Mouse (Mus musculus) neural tube, embryonic 13.5 days (tissue): ENCODE data around the gene Fam32a. TPM values are rescaled to one million over a fixed set of nuclear protein-coding genes. Genes with fewer than 3 reads are reported as not detected.

Experiments used
- ATAC-seq: fragments of 200-750 bp; cut with Nextera tagmentation; 2 replicates; pipeline ENCODE4 v1.8.0; 2017; ENCODE audit warnings: low read depth, mild to moderate bottlenecking, moderate TSS enrichment, moderate library complexity
- H3K27ac ChIP-seq: fragments of 300-500 bp; sonication (generic); replicated peaks from 2 replicates; pipeline ENCODE4 v1.5.1; 2015; ENCODE audit warnings: moderate library complexity, mild to moderate bottlenecking, inconsistent platforms
- H3K27me3 ChIP-seq: fragments of 300-500 bp; sonication (generic); 2 replicates; pipeline ENCODE4 v1.6.1; 2015; ENCODE audit warnings: mild to moderate bottlenecking, inconsistent platforms
- H3K36me3 ChIP-seq: fragments of 300-500 bp; sonication (generic); 2 replicates; pipeline ENCODE4 v1.6.1; 2015; ENCODE audit warnings: mild to moderate bottlenecking, inconsistent platforms
- H3K4me1 ChIP-seq: fragments of 300-500 bp; sonication (generic); replicated peaks from 2 replicates; pipeline ENCODE4 v1.6.1; 2015; ENCODE audit warnings: inconsistent platforms
- H3K4me2 ChIP-seq: fragments of 300-500 bp; sonication (generic); 2 replicates; pipeline ENCODE4 v1.6.1; 2015; ENCODE audit warnings: inconsistent platforms, mild to moderate bottlenecking, moderate library complexity
- H3K4me3 ChIP-seq: fragments of 300-500 bp; sonication (generic); 2 replicates; pipeline ENCODE4 v1.5.1; 2015; ENCODE audit warnings: mild to moderate bottlenecking, inconsistent platforms
- H3K9ac ChIP-seq: fragments of 300-500 bp; sonication (generic); 2 replicates; pipeline ENCODE4 v1.6.1; 2015; ENCODE audit warnings: moderate library complexity, mild to moderate bottlenecking, inconsistent platforms
- H3K9me3 ChIP-seq: fragments of 300-500 bp; sonication (generic); 2 replicates; pipeline ENCODE4 v1.6.1; 2016; ENCODE audit warnings: inconsistent platforms
- WGBS: fragments of 180-500 bp; shearing (Covaris S2); methylation state at CpG from one replicate; pipeline ENCODE4 v1.1.7; 2015; 5-methylcytosine and 5-hydroxymethylcytosine counted together
- polyA plus RNA-seq: library from polyadenylated mRNA; unstranded; fragments of >200 nt; fragmentation: Nextera tagmentation; extraction: Ambion mirVana; gene quantifications from 2 replicates; pipeline ENCODE4 v1.2.1, GENCODE M21; 2015

Gene Fam32a
- polyA plus RNA-seq: 93.8 and 96.1 TPM in 2 replicates

- WGBS: 6% methylated on average over 39 of the region's 39 CpGs
- H3K4me3 ChIP-seq: peak within 1 kb of the TSS; percentile 75
- peak; percentile 97 for ATAC-seq
- peaks cover 32% of the 10 kb centered on the region for H3K27me3 ChIP-seq
- H3K27ac ChIP-seq: peak within 1 kb of the TSS; percentile 79
- peaks cover 35% of the 10 kb centered on the region for H3K36me3 ChIP-seq
- peak within 1 kb of the TSS; percentile 80 for H3K9ac ChIP-seq
- H3K9me3 ChIP-seq: no peaks in the 10 kb centered on the region
- peak within 1 kb of the TSS; percentile 90 for H3K4me2 ChIP-seq
- peaks cover 15% of the 10 kb centered on the region for H3K4me1 ChIP-seq
Observed at GRCm38 (mm10) chr8:72219541-72220363, at the start of gene Fam32a. TSS of gene Fam32a (plus strand) at chr8:72219730.

DNA sequence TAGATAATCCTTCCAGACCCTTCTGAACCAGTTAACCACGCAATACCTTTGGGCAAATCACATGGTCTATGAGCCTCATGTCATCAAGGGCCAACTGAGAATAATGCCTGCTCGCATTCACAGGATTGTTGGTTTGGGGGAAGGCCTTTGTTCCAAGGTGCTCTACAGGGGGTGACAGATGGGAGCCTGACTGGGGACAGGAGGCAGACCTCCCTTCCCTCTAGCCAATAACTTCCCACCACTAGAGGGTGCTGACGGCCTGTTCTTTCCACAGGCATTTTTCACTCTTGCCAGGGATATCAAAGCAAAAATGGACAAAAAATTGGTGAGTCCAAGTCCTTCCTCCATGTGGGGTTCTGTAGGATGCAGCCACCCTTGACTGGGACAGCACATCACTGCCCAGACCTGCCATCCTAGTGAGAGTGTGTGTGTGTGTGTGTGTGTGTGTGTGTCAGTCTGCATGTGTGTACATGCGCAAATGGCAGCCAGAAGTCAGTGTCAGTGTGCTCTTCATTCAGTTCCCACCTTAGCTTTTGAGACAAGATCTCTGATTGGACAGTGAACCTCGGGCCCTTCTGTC lies 42.1 kb upstream of the Fam32a start:
- no peak overlapping the region for H3K4me2 ChIP-seq
- 58% methylated on average over 5 of the region's 5 CpGs for WGBS
- no peaks in the 10 kb centered on the region for H3K4me1 ChIP-seq
- ATAC-seq: peak; percentile 67
- no peaks in the 10 kb centered on the region for H3K9me3 ChIP-seq
- H3K4me3 ChIP-seq: no peak overlapping the region
- no peak overlapping the region for H3K27ac ChIP-seq
- H3K27me3 ChIP-seq: no peaks in the 10 kb centered on the region
- no peak overlapping the region for H3K9ac ChIP-seq
- H3K36me3 ChIP-seq: peaks cover 97% of the 10 kb centered on the region

DNA sequence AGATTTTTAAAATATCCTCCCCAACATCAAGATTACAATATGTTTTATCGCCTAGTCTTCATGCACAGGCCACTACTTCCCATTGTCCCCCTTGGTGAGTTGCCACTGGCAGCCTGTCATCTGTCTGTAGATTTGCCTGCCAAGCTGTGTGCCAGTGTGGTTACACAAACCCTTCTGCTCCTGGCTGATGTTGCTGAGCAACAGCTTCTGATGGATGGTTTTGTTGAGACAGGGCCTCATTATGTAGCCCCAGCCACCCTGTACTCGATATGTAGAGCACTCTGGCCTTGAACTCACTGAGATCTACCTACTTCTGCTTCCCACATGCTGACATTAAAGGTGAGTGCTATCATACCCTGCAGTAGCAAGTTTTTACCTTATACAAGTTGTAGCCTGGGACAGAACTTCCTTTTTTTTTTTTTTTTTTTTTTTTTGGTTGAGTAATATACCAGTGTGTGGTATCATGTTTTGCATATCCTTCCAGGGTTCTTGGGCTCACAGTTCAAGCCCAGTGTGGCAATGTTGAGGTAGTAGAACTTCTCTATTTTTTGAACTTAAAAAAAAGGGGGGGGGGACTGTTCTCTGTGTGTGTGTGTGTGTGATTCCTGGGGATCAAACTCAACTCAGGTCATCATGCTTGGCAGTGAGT lies 35.9 kb upstream of the Fam32a start:
- H3K9me3 ChIP-seq: no peaks in the 10 kb centered on the region
- H3K36me3 ChIP-seq: peaks cover 35% of the 10 kb centered on the region
- H3K27me3 ChIP-seq: no peaks in the 10 kb centered on the region
- ATAC-seq: no peak
- H3K27ac ChIP-seq: no peak overlapping the region
- H3K4me2 ChIP-seq: no peak overlapping the region
- 77% methylated on average over 2 of the region's 2 CpGs for WGBS
- no peaks in the 10 kb centered on the region for H3K4me1 ChIP-seq
- H3K9ac ChIP-seq: no peak overlapping the region
- H3K4me3 ChIP-seq: no peak overlapping the region

DNA sequence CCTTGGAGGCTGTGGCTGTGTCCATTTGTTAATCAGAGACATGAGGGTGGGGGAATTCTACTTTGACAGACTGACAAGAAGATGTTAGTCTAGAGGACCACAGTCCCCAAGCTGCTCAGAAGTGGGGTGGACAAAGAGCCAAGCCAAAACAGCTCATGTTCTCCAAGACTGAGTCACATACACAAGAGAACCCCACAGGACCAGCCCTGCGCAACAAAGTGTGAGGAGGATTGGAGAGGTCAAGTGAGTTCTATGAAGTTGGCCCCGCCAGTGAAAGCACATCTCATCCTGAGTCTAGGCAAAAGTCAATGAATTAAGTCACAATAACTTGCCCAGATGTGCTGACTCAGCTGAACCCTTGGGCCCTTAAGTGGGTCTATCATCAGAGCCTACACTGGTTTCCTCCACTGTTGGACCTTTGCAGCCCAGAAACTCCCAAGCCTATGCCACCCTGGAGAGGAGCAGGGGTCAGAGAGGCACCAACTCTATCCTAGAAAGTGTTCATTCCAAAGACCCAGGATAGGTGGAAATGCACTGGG lies 31.7 kb upstream of the Fam32a start:
- Histone ChIP-seq H3K4me1 (no peaks in the 10 kb centered on the region), H3K27ac (no peak overlapping the region), H3K9ac (no peak overlapping the region), H3K36me3 (no peaks in the 10 kb centered on the region), H3K27me3 (no peaks in the 10 kb centered on the region), H3K9me3 (no peaks in the 10 kb centered on the region), H3K4me3 (no peak overlapping the region), H3K4me2 (no peak overlapping the region)
- no peak for ATAC-seq
- 93% methylated on average over 2 of the region's 2 CpGs for WGBS

GRCm38 (mm10) chr8:72189417-72190214 lies 29.9 kb upstream of the Fam32a start, which contains the start of gene Hsh2d:
TSS of gene Hsh2d (plus strand) at chr8:72189638.
- no peak for ATAC-seq
- Histone ChIP-seq H3K4me1 (no peaks in the 10 kb centered on the region), H3K4me3 (no peak within 1 kb of the TSS), H3K9me3 (no peaks in the 10 kb centered on the region), H3K36me3 (no peaks in the 10 kb centered on the region), H3K27me3 (no peaks in the 10 kb centered on the region), H3K27ac (no peak within 1 kb of the TSS), H3K4me2 (no peak within 1 kb of the TSS), H3K9ac (no peak within 1 kb of the TSS)
- WGBS: 73% methylated on average over 12 of the region's 12 CpGs

DNA sequence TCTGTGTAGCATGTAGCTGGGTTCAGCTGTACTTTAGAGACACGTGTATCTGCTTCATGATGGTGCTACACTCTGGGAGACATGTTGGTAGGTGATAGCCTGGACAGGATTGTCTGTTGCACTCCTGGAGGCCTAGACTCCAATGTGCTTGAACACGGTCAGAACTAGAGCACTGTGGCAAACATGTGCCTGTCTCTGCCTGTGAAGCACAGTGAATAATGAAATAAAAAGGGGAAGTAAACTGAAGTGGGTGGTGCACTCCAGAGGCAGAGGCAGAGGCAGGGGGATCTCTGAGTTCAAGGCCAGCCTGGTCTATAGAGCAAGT lies 29.4 kb upstream of the Fam32a start:
- Histone ChIP-seq H3K4me1 (no peaks in the 10 kb centered on the region), H3K9me3 (no peaks in the 10 kb centered on the region), H3K4me3 (no peak overlapping the region), H3K36me3 (no peaks in the 10 kb centered on the region), H3K9ac (no peak overlapping the region), H3K27me3 (no peaks in the 10 kb centered on the region), H3K27ac (no peak overlapping the region), H3K4me2 (no peak overlapping the region)
- 85% methylated on average over 2 of the region's 2 CpGs for WGBS
- ATAC-seq: no peak

GRCm38 (mm10) chr8:72192065-72192464 lies 27.5 kb upstream of the Fam32a start:
- Histone ChIP-seq H3K4me2 (no peak overlapping the region), H3K36me3 (no peaks in the 10 kb centered on the region), H3K27ac (no peak overlapping the region), H3K9ac (no peak overlapping the region), H3K4me3 (no peak overlapping the region), H3K9me3 (no peaks in the 10 kb centered on the region), H3K27me3 (no peaks in the 10 kb centered on the region), H3K4me1 (no peaks in the 10 kb centered on the region)
- ATAC-seq: no peak

- Histone ChIP-seq H3K9ac (no peak overlapping the region), H3K27ac (no peak overlapping the region), H3K4me3 (no peak overlapping the region), H3K27me3 (no peaks in the 10 kb centered on the region), H3K4me1 (no peaks in the 10 kb centered on the region), H3K36me3 (no peaks in the 10 kb centered on the region), H3K9me3 (peaks cover 18% of the 10 kb centered on the region), H3K4me2 (no peak overlapping the region)
- no peak for ATAC-seq
- 70% methylated on average over 8 of the region's 8 CpGs for WGBS
Observed at GRCm38 (mm10) chr8:72197997-72198396, 21.5 kb upstream of the Fam32a start.

DNA sequence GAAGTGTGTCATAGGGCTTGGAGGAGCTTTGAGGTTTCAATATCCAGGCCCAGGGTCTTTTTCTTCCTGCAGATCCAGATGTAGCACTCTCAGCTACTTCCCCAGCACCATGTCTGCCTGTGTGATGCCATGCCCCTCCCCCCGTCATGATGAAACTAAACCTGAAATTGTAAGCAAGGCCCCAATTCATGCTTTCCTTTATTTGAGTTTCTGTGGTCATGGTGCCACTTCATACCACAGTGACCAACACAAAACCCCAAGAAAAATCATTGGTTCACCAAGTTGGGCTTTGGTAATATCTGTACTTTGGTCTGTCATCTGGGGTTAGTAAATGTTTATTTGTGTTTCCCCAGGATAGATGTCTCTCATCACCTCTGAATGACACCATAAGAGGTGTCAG lies 10.9 kb upstream of the Fam32a start:
- no peaks in the 10 kb centered on the region for H3K4me1 ChIP-seq
- WGBS: 91% methylated on average over 1 of the region's 1 CpGs
- no peak overlapping the region for H3K4me2 ChIP-seq
- ATAC-seq: no peak
- H3K9ac ChIP-seq: no peak overlapping the region
- H3K9me3 ChIP-seq: peaks cover 12% of the 10 kb centered on the region; the same call in 1 of the 2 replicates
- H3K36me3 ChIP-seq: no peaks in the 10 kb centered on the region
- H3K27ac ChIP-seq: no peak overlapping the region
- H3K27me3 ChIP-seq: no peaks in the 10 kb centered on the region
- no peak overlapping the region for H3K4me3 ChIP-seq

DNA sequence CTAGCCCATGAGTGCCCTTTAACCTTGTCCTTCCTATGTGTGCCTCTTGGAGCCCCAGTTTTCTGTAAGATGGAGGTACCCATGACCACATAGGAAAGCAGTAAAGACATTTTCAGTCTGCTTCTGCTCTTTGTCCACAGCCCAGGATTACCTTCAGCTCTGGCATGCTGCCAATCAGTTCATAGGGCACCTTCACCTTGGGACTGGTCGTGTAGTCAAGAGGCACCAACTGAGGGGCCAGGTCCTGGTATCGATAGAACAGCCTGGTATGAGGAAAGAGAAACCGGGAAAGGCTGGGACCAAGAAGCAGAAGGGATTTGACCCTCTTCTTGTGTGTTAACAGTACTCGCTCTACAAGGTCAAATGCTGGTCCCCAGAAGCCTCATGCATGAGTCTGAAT lies 9.3 kb upstream of the Fam32a start:
- 83% methylated on average over 4 of the region's 4 CpGs for WGBS

DNA sequence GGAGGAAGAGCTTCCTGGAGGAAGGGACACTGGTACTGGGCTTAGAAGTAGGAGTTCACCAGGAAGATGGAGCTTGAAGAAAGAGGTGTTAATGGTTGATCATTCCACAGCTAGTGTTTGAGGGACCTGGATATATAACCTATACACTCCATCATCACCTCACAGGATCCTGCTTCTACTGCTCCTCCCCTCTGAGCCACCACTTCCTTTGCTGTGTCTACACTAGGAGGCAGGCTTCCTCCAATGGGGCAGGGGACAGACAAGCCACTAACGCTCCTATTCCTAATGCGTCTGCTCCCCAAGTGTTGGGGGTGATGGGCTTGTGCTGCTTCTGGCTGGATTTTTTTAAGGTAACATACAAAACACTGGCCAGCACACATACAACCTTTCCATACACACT lies 8.8 kb upstream of the Fam32a start:
- Histone ChIP-seq H3K27me3 (peaks cover 14% of the 10 kb centered on the region), H3K4me3 (no peak overlapping the region), H3K9me3 (no peaks in the 10 kb centered on the region), H3K4me2 (no peak overlapping the region), H3K36me3 (no peaks in the 10 kb centered on the region), H3K27ac (no peak overlapping the region), H3K9ac (no peak overlapping the region), H3K4me1 (no peaks in the 10 kb centered on the region)
- WGBS: 65% methylated on average over 2 of the region's 2 CpGs
- ATAC-seq: no peak

More for the DNA sequence above, 9.3 kb upstream of the Fam32a start:
- no peak for ATAC-seq
- H3K4me3 ChIP-seq: no peak overlapping the region
- no peak overlapping the region for H3K4me2 ChIP-seq
- H3K36me3 ChIP-seq: no peaks in the 10 kb centered on the region
- H3K9me3 ChIP-seq: no peaks in the 10 kb centered on the region
- peaks cover 9% of the 10 kb centered on the region for H3K27me3 ChIP-seq
- H3K27ac ChIP-seq: no peak overlapping the region
- H3K9ac ChIP-seq: no peak overlapping the region
- no peaks in the 10 kb centered on the region for H3K4me1 ChIP-seq

GRCm38 (mm10) chr8:72211846-72212245 lies 7.7 kb upstream of the Fam32a start:
- Histone ChIP-seq H3K4me2 (no peak overlapping the region), H3K36me3 (no peaks in the 10 kb centered on the region), H3K27ac (no peak overlapping the region), H3K27me3 (peaks cover 23% of the 10 kb centered on the region), H3K4me1 (no peaks in the 10 kb centered on the region), H3K4me3 (no peak overlapping the region), H3K9ac (no peak overlapping the region), H3K9me3 (no peaks in the 10 kb centered on the region)
- ATAC-seq: no peak
- WGBS: 74% methylated on average over 1 of the region's 1 CpGs
